Mouse (Mus musculus): ENCODE data around the gene Tbc1d1.

Gene Tbc1d1

DNA sequence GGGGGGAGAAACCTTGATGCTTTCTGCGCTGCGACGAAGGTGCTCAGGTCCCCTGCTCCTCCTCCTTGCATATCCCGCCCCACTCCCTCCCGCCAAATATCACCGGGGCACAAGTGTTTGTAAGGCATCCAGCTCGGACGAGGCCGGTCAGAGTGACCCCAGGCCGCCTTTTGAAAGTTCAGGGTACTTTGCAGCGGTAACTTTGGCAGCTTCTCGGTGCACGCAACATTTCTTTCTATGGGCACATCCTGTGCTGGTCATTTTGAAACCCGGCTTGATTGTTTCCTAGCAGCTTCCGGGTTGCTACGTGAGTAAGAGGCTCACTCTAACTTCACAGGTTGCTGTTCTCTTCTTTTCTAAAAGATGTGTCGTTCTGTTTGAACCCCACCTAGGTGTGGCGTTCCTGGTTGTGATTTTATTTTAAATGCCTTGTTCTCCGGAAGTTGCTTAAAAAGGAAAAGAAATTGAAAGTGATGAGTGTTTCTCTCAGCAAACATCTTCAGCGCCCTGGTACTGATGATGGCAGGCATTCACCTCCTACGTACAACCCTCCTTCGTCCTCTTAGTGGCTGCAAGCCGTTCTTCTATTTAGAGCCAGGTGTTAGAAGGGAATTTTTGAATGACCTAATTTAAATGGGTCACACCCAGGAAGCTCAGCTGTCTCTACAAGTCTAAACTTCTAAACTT, 4.7 kb downstream of the Tbc1d1 start:
- DNase-seq, result no peak

DNA sequence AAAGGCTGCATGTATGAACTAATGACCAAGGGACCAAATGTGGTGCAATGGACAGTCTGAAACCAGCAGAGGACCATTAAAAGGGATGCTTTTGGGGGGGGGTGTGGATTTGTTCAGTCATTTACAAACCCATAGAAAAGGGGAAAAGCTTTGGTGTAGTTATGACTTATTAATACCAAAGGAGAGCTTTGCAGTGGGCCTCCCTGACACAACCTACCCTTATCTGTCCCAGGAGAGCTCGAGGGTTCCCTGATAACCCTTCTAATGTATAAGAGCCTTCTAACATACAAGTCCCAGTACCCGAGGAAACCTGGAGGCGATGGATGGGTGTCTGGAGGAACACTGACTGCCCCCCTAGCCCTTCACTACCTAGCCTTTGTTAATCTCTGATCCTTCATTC, 5.8 kb downstream of the Tbc1d1 start:
- no peak for DNase-seq

DNA sequence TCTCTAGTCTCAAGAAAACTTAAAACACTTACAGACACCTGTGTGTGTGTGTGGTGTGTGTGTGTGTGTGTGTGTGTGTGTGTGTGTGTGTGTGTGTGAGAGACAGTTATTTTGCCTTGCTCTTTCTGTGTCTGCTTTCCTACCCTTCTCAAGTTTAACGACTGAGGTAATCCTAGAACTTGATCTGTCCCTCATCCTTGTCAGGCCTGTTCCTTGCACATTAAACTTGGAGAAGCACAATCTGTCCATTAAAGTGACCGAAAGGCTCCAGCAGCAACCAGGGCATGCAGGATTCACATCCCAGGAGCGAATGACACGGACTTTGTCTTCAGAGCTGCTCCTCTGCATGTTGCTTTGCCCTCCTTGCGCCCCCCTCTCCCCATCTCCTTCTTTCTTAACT, 6.5 kb downstream of the Tbc1d1 start:
- no peak for DNase-seq

DNA sequence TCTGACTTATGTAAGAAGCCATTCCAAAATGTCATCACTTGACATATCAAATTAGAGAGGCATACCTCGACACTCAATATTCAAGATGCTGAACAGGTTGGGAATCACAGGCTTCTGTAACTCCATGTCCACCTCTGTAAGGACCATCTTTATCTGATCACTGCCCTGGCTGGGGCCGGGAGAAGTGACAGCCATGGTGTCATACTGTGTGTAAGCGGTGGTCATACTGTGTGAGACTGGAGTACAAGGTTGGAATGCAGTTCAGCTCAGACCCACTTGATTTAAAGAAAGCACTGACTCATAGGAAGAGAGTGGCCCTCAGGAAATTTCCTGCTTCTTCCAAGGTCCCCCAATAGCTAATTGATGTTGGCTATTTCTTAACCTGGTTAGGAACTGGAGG, 8.3 kb downstream of the Tbc1d1 start:
- DNase-seq, result no peak

DNA sequence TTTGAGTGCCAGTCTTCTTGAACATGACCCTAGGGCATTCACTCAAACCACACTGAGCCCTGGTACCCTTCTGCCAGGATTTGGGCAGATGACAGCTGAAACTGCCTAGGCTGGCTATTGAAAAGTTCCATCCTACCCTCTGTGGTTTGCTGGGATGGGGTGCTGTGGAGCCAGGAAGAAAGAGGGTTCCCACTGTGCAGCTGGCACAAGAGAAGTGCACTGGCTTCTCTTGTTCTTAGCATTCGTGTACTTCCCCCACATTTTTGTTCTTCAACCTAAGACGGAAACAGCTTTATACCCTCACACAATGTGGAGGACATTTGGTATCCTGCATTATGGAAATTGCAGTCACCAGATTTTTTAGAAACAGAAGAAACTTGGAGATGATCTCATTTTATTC, 9.7 kb downstream of the Tbc1d1 start:
- peak; percentile 8 for DNase-seq

DNA sequence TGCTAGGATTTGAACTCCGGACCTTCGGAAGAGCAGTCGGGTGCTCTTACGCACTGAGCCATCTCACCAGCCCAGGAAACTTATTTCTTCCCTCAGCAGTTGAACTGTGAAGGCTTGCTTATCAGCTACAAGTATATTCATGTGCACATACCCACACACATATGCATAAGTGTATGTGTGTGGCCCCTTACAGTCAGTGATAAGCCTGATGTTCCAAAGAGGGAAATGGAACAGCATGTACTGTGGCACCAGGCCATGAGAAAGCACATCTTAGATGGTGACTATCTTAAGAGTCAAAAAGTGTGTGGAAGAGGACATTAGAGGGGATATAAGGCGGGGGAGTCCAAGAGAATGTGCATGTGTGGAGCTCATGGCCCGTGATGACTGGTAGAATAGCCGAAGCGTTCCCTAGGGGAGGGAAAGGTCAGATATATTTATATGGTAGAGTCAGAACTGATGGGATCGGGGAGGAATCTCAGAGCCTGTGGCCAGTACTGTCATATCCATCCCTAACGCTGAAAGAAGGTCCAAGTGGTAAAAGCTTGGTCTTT, 13.0 kb downstream of the Tbc1d1 start:
- DNase-seq, result no peak

DNA sequence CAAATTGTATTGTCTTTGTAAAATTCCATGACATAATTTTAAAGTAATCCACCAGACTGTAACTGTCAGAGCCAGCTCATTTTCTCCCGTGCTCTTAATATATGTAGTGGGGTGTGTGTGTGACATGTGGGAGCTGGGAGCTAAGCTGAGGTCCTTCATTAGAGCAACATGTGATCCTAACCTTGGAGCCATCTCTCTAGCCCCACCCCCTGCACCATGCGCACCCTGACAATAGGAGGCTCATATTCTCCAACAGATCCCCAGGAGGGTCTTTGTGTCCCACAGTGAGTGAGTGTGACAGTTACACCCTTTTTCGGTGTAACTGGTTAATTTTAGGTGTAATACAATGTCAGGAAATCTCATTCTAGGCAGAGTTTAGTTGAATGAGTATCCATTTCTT, 16.8 kb downstream of the Tbc1d1 start:
- no peak for DNase-seq

DNA sequence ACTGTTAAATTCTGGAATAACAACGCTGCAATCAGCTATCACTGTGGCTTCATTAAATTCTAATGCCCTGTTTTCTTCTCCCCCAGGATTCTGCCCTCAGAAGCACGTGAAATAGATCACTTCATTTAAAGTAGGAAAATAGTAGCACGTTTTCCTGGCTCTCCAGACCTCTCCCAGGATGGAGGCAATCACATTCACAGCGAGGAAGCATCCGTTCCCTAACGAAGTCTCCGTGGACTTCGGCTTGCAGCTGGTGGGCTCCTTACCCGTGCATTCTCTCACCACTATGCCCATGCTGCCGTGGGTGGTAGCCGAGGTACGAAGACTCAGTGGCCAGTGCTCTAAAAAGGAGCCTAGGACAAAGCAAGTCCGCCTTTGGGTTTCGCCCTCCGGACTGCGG, 17.2 kb downstream of the Tbc1d1 start:
- no peak for DNase-seq

DNA sequence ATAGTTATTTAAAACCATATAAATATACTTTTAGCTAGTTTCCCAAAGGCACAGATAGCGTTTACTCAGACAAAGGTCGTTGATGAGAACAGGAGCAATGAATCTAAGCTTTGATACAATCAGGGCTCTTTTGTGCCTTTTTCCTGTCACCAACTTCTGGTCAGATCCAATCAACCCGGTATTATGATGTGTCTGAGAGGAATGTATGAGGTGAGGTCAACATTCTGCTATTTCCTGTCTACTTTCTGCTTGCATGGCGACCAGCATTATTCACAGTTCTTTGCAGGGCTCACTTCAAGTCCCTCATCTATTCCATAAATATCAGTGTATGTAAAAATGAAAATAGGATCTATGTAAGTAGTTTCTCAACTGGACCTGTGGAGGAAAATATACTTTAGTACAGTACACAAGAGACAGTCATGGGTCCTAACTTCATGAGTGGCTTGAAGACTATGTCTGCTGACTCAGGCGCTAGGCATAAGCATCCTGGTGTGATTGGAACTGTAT, 18.4 kb downstream of the Tbc1d1 start:
- DNase-seq, result no peak

DNA sequence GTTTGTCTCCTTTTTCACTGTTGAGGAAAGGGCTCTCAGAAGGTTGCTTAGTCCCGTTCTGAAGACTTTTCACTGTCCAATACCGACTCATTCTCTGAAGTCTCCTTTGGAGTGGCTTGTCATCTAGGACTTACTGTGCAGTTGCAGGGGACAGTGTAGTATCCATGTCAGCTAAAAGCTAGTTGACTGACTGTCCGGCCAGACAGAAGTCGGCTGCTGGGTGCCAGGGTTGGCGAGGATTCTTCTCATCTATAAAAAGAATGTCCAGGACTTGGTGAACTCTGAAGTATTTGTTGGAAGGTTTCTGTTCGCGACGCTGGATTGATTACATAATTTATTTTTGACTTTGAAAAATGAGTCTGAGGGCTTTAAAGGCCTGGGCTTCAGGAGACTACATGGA, 24.4 kb downstream of the Tbc1d1 start:
- DNase-seq, result no peak

DNA sequence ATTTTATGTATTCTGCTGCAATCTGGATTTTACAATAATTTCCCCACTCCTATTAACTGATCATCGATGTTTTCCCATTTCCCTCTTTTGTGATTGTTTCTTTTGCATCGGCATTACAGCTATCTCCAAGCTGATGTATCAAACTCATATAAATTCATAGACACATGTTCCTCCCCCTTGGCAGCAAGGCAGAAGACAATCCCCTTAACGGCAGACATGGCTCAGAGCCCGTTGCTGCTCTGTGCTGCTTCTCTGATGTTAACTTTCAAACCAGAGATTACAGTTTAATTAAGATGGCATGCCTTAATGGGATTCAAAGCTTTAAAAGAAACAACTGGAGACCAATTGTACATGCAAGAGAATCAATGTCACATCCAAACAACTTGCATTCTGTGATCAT, 27.6 kb downstream of the Tbc1d1 start:
- DNase-seq, result no peak

DNA sequence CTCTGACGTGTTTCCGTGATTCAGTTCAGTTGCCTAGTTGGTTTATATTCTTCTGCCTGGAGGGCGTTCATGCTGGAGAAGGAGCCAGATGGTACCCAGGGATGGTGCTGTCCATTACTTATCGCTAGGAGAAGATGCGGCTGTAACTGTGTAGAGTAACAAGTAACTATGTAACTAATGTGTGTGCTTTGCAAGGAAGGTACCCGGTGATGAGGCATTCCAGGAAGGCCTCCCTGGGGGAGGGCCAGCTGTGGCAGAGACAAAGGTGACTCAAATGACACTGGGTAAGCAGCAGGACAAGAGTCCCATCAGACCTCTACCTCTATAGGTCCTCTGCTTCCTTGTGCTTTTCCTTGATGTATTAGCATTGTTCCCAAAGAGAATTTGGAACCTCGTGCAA, 29.2 kb downstream of the Tbc1d1 start:
- no peak for DNase-seq

DNA sequence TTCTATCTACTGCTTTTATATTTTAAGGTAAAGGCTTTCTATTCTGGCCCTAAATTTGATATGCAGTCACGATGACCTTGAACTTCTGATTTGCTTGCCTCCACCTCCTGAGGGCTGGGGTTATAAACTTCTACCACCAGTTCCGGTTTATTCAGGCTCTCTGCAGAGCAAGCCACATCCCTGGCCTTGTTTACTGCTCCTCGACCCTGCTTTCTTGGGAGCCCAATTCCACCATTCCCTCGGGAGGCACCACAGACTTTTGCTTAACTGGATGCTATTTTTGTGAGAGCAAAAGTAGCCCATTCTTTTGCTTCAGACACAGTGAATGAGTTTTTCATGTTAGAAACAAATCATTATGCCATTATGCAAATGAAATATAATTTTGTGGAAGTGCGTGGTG, 30.5 kb downstream of the Tbc1d1 start:
- no peak for DNase-seq

DNA sequence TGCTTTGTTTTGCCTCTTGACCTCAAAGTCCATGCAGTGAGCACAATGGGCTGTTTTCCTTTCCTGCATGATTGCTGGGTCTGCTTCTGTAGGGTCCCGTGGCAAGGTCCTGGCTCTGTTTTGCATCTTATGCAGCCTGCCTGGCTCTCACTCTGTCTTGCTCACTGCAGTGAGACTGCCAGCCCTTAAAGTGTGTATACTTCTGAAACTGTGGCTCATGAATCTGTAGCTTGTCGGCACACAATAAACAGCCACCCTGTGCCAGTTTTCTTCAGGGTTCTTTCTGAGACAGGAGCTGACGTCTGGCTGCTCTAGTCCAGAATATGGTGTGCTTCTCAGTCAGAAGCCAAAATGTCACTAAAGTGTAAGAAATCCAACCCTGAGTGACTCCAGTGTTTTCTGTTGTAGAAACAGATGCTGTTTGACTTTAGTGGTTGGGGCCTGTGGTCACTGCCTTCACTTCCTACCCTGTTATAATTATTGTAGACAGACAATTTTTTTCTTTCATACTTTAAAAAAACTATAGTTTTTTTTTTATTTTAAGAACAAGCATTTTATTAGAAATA, 32.1 kb downstream of the Tbc1d1 start:
- no peak for DNase-seq

DNA sequence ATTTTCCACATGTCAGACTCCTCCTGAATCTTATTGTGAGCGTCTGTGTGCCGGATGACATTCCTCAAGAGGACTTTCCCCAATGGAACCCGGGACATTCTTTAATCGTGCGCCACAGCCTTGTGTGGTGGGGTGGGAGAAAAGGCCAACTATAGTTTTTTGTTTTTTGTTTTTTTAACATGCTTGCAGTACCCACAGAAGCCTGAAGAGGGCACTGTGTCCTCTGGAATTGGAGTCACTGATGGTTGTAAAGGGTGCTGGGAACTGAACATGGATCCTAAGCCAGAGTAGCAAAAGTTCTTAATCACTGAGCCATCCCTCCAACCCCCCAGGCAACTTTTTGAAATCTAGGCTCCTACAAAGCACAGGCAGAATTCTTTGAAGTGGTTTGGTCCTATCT, 34.8 kb downstream of the Tbc1d1 start:
- no peak for DNase-seq

DNA sequence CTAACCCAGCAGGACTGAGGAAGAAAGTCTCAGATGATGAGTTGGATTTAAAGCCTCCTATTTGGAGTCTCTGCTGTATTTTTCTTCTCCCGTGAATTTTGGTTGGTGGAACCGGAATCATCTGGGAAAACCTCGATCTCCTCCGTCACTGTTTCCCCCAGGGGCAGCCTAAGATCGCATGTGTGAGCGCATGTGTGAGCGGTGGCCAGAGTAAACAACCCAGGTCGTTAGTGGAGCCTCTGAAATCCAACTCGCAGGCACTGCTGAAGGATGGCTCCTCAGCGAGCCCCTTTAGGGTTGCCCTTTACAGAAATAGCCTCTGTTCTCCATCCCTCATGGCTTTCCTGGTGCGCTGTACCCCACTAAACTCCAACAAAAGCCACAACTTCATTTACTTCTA, 37.2 kb downstream of the Tbc1d1 start:
- DNase-seq, result no peak

DNA sequence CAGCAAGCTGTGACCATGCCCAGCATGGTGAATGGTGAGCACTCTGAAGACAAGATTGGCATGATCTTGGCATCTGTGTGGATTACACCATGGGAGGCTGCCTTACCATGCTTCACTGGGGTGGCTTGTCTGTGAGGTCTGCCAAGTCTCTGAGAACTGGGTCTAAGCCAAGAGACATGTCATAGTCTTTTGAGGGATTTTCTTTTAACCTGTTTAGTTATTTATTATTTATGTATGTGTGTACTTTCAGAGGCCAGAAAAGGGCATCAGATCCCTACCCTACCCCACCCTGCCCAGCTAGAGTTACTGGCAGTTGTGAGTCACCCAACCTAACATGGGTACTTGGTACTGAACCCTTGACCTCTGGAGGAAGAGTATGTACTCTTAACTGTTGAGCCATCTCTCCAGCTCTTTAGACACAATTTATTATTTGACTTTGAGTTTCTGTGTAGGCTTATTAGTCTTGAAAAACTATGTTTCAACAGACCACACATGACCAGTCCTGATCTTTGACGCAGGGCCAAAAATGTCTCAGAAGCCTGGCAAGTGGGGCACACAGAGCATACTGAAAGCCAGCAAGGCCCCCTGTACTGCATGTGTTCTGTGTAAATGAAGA, 40.3 kb downstream of the Tbc1d1 start:
- DNase-seq, result no peak

DNA sequence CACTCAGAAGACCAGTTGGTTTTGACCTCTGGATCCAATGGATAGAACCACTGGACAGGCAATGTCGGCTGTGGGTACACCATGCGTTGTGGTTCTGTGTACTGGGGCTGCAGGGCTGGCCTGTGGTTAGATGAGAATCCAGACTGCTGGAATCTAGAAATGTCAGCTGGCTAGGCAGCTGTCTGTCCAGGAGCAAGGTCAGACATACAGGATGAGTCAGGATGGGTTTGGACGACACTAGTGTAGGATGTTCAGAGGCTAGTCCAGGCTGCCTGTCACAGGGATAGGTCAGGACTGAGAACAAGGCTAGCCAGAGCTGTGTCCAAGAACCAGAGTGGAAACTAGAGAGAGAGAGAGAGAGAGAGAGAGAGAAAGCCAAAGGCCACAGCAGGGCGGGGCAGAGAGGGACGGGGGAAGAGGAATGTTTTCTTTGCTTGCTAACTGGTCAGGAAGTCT, 40.8 kb downstream of the Tbc1d1 start:
- DNase-seq, result no peak

DNA sequence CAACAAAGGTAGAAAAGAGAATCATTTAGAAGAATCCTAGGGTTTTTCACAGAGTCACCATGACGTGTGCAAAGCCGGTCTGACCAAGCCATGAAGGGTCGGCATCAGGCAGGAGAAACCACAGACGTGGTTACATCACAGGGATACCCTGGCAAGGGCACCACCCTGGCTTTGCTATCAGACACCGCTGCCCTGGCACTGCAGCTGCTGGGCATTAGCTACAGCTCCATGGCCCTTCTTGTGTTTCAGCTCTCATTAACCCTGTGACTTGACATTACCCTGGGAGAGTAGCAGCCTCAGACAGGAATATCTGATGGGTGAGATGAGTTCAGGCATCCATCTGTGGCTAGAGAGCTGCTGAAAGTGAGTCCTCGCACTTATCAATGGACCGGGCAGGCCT, 42.5 kb downstream of the Tbc1d1 start:
- no peak for DNase-seq

DNA sequence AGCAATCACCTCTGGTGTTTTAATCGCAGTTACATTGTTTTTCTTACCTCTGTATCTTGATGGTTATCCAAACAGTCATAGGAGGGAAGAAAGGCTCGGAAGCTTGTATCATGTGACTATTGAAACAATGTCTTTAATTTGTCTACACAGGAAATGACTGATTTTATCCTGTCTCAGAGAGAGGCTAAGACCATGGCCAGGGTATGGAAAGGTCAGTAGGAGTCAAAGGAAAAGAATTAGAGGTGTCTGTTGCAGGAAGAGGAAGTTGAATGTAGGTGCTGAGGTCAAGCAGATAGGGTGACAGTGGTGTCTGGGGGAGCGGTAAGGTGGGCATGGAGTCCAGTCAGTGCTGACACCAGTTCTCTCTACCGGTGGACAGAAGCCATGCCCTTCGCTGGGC, 45.0 kb downstream of the Tbc1d1 start:
- no peak for DNase-seq

DNA sequence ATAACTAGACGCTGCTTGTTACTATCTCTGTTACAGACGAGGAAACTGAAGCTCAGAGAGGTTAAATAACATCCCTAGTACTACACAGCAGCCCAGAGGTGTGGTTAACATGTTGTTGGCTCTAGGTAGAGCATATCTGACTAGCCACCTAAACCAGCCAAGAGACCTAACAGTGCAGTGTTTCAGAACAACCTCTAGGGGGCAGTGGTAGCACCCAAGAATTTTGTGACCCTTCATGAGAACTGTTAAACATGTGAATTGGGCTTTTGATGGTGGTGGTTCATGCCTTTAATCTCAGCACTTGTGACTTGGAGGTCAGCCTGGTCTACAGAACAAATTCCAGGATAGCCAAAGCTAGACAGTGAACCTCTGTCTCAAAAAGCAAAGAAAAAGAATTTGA, 46.2 kb downstream of the Tbc1d1 start:
- peak; percentile 18 for DNase-seq

DNA sequence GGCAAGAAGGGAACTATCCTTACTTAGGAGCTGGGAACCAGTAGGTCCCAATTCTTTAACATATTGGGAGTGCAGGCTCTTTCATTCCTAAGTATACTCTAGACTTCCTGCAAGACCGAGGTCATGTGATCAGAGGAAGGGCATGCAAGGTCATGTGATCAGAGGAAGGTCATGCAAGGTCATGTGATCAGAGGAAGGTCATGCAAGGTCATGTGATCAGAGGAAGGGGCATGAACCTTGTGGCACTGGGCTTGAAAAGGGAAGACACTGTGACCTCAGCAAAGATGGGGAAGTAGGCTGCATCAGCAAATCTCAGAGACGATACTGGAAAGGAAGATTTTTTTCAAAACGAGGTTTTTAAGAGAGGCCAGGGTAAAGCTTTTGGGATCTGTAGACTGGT, 49.5 kb downstream of the Tbc1d1 start:
- DNase-seq, result no peak

DNA sequence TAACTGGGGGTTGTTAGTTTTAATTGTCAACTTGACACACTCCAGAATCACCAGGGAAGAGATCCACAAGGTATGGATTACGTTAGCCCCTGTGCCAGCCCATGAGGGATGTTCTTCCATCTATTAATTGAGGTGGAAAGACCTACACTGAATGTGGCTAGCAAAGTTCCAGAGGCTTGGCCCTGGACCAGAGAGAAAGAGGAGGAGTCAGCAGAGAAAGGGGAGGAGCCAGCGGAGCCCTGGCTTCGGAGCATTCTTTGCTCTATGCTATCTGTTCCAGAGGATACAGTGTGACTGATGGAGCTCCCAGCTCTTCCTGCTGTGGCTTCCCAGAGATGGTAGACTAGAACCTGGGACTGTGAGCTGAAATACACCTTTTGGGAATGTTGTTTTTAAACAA, 50.3 kb downstream of the Tbc1d1 start:
- DNase-seq, result no peak

DNA sequence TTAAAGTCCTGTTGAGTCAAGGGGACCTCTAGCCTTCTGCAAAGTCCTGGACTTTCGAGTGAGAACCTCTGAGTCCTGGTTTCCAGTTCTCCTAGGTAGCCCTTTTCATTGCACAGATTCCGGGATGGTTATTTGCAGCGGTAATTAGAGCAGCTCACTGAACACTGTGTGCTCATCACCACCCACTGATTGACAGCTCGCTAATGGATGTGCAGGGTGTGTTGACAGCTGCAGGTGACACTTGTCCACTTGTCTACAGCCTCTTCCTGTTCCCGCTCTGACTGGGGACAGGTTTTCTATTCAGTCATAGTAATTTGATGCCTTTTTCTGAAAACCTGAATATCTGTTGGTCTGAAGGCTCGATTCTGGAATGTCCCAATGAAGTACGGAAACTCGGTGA, 50.8 kb downstream of the Tbc1d1 start:
- no peak for DNase-seq

Measured in right cerebral cortex, adult 18-20 months (tissue).